Mouse (Mus musculus) lung, postnatal 36 days (tissue): Measurements from ENCODE around the gene Ndufaf1.
A peak's percentile ranks its signal among the peaks of the same experiment; 100 is the strongest.
"Not testable (repeated sequence)": the region's sequence is repeated elsewhere in the genome, so short reads cannot be mapped to it uniquely, and the experiment has no call there.

Experiments
- DNase-seq: peaks from one replicate; pipeline ENCODE4 v3.0.0; 2022; ENCODE audit warnings: mixed read lengths

Gene Ndufaf1

DNA sequence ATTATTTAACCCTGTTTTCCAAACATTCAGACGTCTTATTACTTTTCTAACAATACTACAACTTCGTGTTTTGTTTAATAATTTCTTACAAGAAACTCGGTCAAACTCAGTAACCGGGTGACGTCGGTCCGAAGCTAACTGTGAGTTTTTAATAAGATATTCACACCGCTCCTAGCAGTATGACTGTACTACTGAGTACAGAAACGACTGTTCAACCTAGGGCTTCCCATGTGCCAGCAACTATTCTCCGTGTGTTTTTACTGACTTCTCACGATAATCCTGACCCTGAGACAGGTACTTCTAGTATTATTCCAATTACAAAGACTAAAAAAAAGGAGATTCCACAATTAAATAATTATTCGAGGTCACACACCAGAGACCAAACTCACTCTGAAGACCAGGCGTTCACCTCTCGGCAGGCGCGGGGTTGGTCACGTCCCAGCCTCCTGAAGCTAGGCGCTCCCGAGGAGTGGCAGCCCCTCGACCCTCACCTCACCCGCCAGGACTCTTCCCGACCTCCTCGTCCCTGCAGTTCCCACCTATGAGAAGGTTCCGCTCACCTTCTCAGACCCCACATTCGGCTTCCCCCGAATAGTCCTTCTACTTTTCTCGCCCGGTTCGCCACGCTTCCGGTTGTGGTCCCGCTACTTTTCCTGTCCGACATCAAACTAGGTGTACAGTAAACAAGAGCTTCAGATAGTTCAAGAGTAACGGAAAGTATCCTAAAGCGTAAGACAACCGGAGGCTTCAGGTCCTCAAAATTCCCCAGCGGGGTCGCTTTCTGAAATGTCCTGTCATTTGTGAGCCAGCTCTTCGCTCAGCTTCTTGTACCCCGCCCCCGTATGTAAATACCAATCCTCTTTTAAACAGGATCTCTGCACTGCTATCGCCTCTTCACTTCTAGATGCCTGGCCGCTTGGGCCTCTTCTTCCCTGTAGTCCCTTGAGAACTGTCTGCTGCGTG lies at the start of gene Ndufaf1:
Gene Ndufaf1, minus strand, starts transcription at position 608 of the 963 bp plus-strand sequence.
- DNase-seq, result peak; percentile 89

DNA sequence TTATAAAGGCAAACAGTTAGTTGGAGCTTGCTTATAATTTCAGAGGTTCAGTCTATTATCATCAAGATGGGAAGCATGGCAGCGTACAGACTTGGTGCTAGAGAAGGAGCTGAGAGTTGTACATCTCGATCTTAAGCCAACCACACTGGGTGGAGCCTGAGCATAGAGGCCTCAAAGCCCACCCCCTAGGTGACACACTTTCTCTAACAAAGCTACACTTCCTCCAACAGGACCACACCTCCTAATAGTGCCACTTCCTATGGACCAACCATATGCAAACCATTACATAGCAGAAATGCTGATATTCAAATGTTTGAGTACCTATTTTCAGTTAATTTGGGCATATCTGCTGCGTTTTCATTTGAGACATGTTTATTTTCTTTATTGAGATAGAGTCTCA lies 47.4 kb upstream of the Ndufaf1 start:
- no peak for DNase-seq

DNA sequence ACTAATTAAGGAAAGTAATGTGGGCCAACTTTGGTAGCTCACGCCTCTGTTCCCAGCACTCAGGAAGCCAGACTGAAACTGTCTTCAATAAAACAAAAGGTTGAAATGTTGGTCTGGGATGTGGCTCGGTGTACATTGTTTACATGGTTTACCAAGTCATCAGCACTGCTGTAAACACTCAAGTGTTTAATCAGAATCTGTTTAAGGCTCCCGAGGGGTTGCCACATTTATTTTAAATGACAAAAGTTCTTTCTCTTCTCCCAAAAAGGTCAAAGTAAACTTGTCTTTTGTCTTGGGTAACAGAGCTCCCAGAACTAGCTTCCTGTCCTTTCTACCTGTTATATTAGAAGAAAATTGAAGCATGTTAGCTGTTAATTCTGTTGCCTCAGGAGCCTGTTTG lies 45.0 kb upstream of the Ndufaf1 start:
- no peak for DNase-seq

DNA sequence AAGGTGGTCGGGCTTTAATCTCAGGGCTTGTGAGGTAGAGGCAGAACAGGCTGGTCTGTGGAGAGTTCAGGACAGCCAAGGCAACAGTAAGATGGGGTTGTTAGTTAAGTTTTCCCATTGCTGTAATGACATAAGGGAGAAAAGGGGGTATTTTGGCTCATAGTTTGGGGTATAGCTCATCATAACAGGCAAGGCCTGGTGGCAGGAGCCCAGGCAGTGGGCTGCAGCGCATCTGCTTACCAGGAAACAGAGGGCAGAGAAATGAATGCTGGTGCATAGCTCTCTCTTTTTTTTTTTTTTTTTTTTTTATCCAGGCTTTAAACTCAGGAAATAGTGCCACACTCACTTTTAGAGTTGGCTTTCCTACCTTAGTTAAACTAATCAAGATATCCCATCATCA lies 40.5 kb upstream of the Ndufaf1 start:
- no peak for DNase-seq

DNA sequence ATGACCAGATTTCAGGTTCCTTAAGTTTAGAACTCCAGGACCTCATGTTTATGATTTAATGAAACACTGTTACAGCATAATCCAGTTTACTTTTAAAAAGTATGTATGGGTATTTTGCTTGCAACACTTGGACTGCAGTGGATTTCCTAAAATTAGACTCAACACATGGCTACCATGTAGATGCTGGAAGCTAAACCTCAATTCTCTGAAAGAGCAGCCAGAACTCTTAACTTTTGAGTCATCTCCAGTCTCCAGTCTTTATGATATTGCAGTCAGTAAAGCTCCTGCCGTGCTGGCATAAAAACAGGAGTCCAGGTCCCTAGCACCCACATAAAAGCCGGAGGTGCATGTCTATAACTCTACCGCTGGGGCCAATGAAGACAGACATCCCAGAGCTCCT lies 37.3 kb upstream of the Ndufaf1 start:
- DNase-seq, result no peak

DNA sequence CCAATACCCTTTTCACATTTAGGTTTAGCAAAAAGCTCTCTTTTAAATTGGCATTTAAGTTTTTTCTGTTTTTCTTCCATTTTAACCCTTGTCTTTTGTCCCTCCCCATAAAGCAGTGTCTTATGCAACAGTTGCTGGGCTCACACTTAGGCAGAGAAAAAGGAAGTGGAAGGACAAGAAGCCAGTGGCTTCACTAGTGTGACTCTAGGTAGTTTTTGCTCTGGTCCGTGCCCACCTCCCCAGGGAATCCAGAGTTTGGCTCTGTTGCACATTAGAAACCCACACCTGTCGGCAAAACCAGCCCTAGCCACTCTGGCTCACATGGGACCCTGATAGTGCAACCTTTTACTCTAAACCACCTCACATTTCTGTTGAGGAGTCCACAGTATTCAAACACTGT lies 35.8 kb upstream of the Ndufaf1 start:
- peak; percentile 10 for DNase-seq

DNA sequence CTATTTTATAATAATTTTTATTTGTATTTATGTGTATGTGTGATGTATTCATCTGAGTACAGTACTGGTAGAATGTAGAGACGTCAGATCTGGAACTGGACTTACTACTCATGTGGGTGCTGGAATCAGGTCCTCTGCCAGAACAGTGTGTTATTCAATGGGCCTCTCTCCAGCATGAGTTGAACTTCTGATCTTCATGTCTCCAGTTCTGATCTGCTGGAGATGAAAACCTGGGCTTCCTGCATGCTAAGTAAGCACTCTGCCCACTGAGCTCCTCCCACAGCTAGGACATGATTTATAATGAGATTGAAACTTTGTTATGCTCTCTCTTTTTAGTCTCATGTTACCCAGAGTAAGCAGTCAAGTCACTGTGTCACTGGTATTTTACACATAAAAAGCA lies 33.5 kb upstream of the Ndufaf1 start:
- no peak for DNase-seq

DNA sequence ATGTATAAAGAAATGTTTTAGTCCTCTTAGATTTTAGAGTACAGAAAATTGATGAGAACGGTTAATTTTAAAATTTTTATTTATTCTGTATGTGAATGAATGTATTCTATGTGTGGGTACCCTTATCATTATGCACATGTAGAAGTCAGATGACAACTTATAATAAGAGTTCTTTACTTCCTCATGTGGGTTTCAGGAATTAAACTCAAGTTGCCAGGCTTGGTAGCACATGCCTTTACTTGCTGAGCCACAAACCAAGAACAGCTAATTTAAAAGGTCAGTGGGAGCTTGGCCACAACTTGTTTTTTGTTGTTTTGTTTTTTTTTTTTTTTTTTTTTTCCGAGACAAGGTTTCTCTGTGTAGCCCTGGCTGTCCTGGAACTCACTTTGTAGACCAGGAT lies 32.2 kb upstream of the Ndufaf1 start:
- no peak for DNase-seq

DNA sequence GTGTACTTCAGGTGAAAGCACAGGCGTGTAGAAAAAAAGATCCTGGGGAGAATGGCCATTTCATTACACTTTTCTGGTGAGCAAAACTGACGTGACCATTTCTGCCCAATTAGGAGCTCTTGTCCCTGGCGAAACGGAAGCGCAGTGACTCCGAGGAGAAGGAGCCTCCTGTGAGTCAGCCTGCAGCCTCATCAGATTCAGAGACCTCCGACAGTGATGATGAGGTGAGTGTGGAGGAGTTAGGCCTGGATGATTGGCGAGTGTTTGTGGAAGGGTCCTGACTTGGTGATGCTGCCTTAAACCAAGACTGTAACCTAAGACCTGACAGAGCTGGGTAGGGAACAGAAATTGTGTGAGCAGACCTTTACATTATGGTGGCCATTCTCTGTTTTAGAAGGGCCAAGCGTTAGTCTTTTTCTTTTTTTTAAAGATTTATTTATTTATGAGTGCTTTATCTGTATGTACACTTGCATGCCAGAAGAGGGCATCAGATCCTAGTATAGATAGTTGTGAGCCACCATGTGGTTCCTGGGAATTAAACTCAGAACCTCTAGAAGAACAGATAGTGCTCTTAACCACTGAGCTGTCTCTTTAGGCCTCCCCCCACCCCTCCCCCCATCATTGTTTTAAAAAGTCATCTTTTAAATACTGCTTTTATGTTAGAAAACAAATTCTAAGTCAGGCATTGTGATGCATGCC lies 29.5 kb upstream of the Ndufaf1 start:
- DNase-seq, result peak; percentile 24

DNA sequence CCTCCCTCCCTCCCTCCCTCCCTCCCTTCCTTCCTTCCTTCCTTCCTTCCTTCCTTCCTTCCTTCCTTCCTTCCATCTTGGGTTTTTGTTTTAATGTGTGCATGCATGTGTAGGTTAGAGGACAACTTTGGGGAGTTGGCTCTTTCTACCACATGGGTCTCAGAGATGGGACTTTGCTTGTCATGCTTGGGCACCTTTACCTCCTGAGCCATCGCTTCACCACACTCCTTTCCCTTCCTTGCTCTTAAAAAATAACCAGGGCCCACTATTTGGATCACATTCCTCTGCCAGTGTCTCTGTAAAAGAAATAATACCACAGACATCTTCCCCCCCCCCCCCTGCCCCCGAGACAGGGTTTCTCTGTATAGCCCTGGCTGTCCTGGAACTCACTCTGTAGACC lies 21.1 kb upstream of the Ndufaf1 start:
- DNase-seq, result no peak

DNA sequence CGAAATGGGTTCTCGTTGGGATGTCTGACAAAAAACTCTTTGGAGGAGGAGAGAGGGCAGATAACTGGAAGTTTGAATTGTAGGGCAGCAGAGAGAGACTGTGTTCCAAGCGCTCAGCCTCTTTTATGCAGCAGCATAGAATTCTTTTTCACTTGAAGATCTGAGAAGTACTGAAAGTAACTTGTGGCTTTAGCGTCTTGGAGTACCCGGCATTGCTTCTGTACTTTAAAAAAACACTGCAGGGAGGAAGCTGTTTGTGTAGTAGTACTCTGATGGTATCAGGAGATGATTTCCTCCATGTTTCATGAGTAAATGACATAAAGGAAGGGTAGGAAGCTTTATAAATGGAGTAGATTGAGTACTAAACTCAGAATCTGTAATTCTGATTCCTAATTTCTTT lies 13.2 kb upstream of the Ndufaf1 start:
- DNase-seq, result no peak

DNA sequence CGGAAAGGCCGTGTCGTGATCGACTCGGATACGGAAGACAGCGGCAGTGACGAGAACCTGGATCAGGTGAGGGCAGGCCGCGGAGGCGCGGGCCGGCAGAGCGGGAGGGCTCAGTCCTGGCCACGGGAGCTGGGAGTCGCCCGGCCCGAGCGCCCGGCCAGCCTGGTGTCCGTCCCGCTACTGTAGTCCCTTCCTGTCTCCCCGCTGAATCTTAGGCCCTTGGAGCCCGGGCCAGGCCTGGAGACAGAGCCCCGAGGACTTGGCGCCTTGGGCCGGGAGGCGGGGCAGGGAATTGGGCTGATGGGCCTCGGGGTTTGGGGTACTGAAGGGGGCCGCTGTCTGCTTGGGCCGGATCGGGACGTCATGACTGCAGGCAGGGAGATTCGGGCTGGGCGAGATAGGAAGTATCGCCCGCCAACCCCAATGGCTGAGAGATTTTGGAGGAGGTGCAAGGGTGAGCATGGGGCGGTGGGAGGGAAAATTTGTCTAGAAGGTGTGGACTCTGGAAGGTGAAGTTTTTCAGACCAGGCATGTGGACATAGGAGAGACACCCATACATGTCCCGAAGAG lies 12.7 kb upstream of the Ndufaf1 start:
- no peak for DNase-seq

DNA sequence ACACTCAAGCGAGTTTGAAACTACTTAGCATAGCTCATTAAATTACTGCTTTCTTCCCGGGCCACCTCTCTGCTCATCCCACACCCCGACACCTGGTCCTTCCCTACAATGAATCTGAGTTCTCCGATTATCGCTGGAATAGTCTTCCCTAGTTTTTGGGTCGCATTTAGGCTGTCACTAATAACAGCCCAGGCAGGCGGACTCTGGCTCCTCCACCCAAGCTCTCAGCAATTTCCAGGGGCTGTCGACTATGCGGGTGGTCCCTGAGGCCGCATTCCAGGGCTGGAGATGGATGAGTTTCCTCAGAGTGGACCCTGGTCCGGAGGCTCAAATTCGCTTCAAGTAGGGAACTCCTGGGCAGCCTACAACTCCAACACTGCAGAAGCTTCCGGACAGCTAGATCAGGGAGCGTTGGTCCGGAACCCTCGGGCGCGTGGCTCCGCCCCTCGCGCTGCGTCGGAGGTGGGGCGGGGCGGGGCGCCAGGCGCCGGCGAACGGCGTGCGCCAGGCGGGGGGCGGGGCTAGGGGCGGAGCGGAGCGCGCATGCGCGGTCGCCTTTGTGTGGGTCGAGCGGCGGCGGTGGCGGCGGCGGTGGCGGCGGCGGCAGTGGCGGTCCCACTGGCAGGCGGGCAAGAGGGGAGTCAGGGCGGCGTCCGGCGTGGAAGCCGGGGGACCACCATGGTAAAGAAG lies 12.0 kb upstream of the Ndufaf1 start, which contains the start of gene Rtf1:
Gene Rtf1, plus strand, starts transcription at position 544 of the 690 bp plus-strand sequence.
- DNase-seq, result peak; percentile 94

DNA sequence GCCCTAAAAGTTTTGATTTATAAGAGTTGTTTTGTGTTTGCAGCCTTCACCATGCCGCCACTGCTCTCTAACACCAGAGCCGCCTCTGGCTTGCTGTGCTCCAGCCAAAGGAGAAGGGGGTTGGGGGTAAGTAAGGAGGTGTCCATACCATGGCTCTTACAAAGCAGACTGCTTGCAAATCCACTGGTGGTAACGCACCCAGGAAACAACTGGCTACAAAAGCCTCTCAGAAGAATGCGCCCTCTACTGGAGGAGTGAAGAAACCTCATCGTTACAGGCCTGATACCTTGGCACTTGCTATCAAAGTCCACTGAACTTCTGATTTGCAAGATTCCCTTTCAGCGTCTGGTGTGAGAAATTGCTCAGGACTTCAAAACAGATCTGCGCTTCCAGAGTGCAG lies 6.4 kb upstream of the Ndufaf1 start:
- DNase-seq, result peak; percentile 34

DNA sequence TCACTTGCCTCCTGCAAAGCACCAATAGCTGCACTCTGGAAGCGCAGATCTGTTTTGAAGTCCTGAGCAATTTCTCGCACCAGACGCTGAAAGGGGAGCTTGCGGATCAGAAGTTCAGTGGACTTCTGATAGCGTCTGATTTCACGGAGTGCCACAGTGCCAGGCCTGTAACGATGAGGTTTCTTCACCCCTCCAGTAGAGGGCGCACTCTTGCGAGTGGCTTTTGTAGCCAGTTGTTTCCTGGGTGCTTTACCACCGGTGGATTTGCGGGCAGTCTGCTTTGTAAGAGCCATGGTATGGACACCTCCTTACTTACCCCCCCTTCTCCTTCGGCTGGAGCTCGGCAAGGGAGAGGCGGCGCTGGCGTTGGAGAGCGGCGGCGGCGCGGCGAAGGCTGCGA lies 3.1 kb upstream of the Ndufaf1 start:
- not testable (repeated sequence) for DNase-seq

DNA sequence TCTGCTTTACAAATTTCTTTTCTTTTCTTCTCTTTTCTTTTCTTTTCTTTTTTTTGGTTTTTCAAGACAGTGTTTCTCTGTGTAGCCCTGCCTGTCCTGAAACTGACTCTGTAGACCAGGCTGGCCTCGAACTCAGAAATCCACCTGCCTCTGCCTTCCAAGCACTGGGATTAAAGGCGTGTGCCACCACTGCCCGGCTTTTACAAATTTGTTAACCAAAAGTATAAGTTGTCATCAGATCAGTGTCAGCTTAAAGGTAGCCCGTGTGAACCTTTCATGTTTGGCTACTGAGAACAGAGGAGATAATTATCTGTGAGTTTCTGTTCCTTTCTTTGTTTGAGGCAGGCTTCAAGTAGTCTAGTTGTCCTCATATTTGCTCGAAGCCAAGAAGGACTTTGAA lies 18.4 kb downstream of the Ndufaf1 start:
- DNase-seq, result no peak

DNA sequence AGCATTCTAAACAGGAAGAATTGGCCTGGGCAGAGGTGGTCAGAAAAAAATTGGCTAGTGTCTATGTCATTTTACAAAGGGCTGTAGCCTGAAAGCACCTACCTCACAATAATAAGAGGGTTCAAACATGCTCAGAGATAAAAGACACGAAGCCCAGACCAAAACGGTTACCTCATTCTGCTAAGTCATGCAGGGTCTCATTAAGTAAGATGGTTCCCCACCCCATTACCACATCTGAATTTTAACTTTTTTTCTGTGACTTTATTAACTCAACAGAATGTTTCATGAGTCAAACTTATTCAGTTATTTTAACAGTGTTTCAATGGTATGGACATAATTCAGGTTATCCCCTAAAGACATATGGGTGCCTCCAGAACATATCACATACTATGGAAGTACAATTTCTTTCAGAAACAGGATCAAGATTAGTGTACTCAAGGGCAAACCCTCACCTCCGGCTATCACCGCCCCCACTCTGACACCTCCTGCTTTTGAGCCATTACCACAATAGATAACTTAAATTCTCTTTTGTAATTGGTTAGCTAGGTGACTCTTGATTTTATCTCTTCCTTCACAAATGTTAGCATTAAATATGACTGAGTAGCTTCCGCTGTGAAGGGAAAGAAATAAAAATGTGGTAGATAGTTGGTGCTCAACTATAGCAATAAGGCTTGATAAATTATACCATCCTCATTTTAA lies 21.3 kb downstream of the Ndufaf1 start:
- DNase-seq, result no peak

DNA sequence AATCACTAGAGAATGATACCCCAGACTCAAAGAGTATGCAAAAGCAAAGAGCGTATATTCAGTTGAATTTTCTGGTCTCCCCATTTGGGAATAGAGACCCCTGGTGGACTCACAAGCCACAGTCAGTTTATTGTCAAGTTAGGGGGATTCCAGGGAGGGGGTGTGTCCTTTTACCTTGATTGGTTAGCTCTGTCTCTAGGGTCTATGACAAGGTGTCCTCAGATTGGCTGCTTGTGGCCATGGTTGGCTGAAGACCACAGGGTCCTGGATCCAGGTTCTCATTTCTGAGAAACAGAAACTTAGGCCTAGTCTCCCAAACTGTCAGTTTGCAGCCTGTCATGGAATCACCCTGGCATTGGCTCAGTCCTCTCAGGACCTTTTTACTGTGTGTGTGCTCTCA lies 25.8 kb downstream of the Ndufaf1 start:
- DNase-seq, result no peak

DNA sequence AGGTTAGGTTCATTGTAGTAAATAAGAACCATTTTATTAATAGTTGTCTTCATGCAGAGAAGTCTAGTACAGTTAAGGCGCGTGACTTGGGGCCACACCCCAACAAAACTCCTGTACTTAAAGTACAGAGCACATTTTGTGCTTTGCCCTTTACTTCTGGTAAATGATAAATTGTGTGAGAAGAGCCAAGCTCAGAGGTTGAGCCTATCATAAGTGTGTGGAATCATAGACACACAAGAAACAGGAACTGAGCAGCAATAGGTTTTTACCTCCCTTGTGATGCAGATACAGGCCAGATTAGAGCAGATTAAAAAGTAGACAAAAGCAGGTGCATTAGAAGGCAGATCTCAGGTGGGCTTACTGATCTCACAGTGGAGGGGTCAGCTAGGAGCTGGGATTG lies 41.3 kb downstream of the Ndufaf1 start:
- DNase-seq, result no peak

DNA sequence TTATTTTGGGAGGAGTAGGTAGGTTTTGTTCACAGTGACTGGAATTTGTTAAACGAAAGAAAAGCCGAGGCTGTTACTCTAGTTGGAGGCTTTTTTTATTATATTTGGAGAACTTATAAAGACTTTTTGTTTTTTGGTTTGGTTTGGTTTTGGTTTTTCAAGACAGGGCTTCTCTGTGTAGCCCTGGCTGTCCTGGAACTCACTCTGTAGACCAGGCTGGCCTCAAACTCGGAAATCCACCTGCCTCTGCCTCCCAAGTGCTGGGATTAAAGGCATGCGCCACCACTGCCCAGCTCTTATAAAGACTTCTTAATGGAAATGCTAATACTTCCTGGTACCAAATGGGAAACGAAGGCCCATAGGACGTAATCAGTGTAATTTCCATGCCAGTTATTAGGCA lies 43.6 kb downstream of the Ndufaf1 start:
- DNase-seq, result not testable (repeated sequence)

DNA sequence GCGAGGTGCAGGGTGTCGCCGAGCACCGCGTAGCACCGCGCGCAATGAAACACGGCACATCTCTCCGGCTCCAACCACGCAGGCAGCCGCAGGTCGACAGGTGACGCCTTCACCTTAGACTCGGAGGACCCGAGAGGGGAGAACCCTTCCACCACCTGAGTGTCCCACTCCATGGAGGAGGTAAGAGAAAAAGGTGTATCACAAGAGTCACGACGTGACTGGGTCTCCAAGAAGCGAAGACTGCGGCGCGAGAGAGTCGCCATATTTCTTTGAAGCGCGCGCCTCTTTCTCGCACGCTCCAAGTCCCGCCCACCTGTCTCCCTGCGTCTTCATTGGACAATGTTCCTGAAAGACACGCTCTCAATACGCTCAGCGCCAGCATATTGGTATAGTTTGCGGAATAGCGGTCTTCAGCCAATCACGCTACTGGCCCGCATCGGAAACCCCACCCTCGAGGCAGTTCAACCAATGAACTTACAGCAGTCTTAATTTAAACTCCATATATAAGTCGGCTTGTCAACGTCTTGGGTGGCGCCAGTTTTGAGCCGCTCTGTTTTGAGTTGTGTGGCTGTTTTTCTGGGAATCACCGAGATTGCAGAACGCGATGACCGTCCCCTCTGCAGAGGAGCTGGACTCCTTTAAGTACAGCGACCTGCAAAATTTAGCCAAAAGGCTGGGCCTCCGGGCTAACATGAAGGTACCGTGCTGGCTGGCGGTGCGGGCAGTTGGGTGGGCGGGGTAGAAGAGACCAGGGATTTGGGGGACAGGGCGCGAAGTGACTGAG lies 44.2 kb downstream of the Ndufaf1 start, which contains the start of the genes Nusap1 and Oip5:
Gene Nusap1, plus strand, starts transcription at position 100 of the 784 bp plus-strand sequence.
Gene Oip5, minus strand, starts transcription at position 271 of the 784 bp plus-strand sequence.
- peak; percentile 98 for DNase-seq
